Mouse (Mus musculus): ENCODE results near the gene Pecr. TPM values are rescaled to one million over a fixed set of nuclear protein-coding genes. Genes with fewer than 3 reads are reported as not detected.
A peak's percentile ranks its signal among the peaks of the same experiment; 100 is the strongest.
"Not testable (repeated sequence)": the region's sequence is repeated elsewhere in the genome, so short reads cannot be mapped to it uniquely, and the experiment has no call there.

The Pecr gene
- polyA plus RNA-seq, 1 experiment from 2014 or later, result 132 TPM

DNA sequence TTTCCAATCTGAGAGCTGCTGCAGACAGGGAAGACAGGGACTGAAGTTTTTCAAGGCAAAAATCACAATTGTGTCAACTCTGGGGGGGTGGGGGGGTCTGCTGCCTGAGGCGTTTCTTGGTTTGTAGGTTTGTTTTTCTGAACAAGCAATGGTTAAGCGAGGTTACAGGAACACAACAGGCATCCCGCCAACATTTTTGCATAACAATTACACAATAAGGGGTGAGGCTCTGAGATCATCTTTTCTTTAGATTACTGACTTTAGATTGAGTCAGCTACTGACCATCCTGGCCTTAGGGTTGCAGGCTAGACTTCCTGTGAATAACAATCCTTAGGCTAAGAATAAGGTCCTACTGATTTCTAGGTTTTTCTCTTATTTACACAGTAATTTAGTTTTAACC, 55.1 kb downstream of the Pecr start:
- 34% methylated on average over 3 of the region's 3 CpGs for WGBS (ENCODE audit: insufficient replicate concordance)
- Histone ChIP-seq H3K27ac (ENCODE audit: low read depth) (no peak overlapping the region), H3K27me3 (ENCODE audit: insufficient read depth, low read length) (0 out of 2 replicates have a peak, but pooled peaks cover 3% of the 10 kb centered on the region), H3K9ac (replicated peaks) (no peak overlapping the region), H3K36me3 (replicated peaks; ENCODE audit: insufficient read depth, low read length) (no peaks in the 10 kb centered on the region), H3K4me3 (ENCODE audit: low read depth, low read length) (no peak overlapping the region), H3K4me2 (ENCODE audit: low read depth, low read length) (no peak overlapping the region), H3K4me1 (ENCODE audit: insufficient read depth) (peaks cover 3% of the 10 kb centered on the region; the same call in 1 of the 2 replicates), H3K9me3 (ENCODE audit: low read length) (no peaks in the 10 kb centered on the region)
- no peak for ATAC-seq
- TF ChIP-seq CTCF (IDR thresholded peaks at IDR 0.05; ENCODE audit: low read depth), result no peak
- 0 out of 2 replicates have a peak, but pooled peaks have one; percentile 19 for TF ChIP-seq EP300 (IDR thresholded peaks at IDR 0.05; ENCODE audit: low read depth)
- DNase-seq, result peak; percentile 30

DNA sequence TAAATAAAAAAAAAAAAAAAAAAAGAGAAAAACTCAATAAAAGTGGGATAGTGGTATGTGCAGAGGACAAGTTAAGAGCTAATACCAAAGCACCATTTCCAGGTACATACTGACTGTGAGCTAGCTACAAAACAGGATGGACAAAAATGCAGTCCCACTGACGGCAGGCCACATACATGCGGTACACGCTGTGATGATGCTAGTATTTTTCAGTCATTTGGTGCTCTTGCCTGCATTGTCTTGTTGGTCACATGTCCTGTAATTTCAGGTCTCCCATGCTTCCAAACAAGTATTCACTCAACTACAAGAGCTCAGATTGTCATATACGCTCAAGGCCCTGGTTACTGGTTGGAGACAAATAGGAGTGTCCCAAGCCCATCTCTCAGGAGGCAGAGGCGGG, 56.6 kb downstream of the Pecr start:
- TF ChIP-seq CTCF (IDR thresholded peaks at IDR 0.05; ENCODE audit: low read depth) (no peak), EP300 (IDR thresholded peaks at IDR 0.05; ENCODE audit: low read depth) (no peak)
- WGBS (ENCODE audit: insufficient replicate concordance), result 76% methylated on average over 5 of the region's 5 CpGs
- no peak for DNase-seq
- Histone ChIP-seq H3K27ac (ENCODE audit: low read depth) (no peak overlapping the region), H3K9ac (replicated peaks) (no peak overlapping the region), H3K4me1 (ENCODE audit: insufficient read depth) (peaks cover 3% of the 10 kb centered on the region; the same call in 1 of the 2 replicates), H3K9me3 (ENCODE audit: low read length) (no peaks in the 10 kb centered on the region), H3K36me3 (replicated peaks; ENCODE audit: insufficient read depth, low read length) (no peaks in the 10 kb centered on the region), H3K4me2 (ENCODE audit: low read depth, low read length) (no peak overlapping the region), H3K27me3 (ENCODE audit: insufficient read depth, low read length) (0 out of 2 replicates have a peak, but pooled peaks cover 5% of the 10 kb centered on the region), H3K4me3 (ENCODE audit: low read depth, low read length) (no peak overlapping the region)
- no peak for ATAC-seq

- H3K9me3 ChIP-seq (ENCODE audit: low read length), result no peaks in the 10 kb centered on the region
- H3K4me3 ChIP-seq (ENCODE audit: low read depth, low read length), result no peak overlapping the region
- no peak overlapping the region; the same call in 1 of the 2 replicates for H3K27ac ChIP-seq (ENCODE audit: low read depth)
- 0 out of 2 replicates have a peak, but pooled peaks cover 5% of the 10 kb centered on the region for H3K27me3 ChIP-seq (ENCODE audit: insufficient read depth, low read length)
- ATAC-seq, result no peak
- TF ChIP-seq EP300 (IDR thresholded peaks at IDR 0.05; ENCODE audit: low read depth), result no peak
- no peak for TF ChIP-seq CTCF (IDR thresholded peaks at IDR 0.05; ENCODE audit: low read depth)
- WGBS (ENCODE audit: insufficient replicate concordance), result 36% methylated on average over 4 of the region's 4 CpGs
- no peak overlapping the region for H3K4me2 ChIP-seq (ENCODE audit: low read depth, low read length)
- DNase-seq, result no peak
- H3K9ac ChIP-seq (replicated peaks), result no peak overlapping the region
- H3K36me3 ChIP-seq (replicated peaks; ENCODE audit: insufficient read depth, low read length), result no peaks in the 10 kb centered on the region
- peaks cover 3% of the 10 kb centered on the region; the same call in 1 of the 2 replicates for H3K4me1 ChIP-seq (ENCODE audit: insufficient read depth)
Observed at GRCm38 (mm10) chr1:72226887-72227481, 57.1 kb downstream of the Pecr start.

DNA sequence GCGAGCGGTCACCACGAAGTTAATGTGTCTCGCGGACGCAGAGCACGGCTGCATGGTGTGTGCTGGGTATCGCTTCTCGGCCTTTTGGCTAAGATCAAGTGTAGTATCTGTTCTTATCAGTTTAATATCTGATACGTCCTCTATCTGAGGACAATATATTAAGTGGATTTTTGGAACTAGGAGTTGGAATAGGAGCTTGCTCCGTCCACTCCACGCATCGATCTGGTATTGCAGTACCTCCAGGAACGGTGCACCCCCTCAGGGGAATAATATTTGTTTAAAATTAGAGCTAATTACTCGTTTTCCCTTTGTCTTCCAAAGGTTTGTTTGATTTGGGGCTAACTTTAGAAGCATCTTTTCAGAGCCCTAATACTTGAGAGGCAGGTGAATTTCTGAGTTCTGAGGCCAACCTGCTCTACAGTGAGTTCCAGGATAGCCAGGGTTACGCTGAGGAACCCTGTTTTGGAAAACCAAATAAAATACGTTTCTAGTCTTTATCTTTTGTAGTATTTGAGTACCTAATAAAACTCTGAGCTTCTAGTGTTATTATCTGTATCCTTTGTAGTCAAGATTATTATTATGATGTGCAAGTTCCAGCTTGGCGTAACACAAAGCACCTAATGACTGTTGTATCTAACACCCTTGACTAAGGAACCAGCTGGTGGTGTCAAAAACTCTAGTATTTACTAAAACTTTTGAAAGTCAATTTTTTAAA, 57.8 kb downstream of the Pecr start:
- H3K27me3 ChIP-seq (ENCODE audit: insufficient read depth, low read length), result 0 out of 2 replicates have a peak, but pooled peaks cover 5% of the 10 kb centered on the region
- peaks cover 3% of the 10 kb centered on the region; the same call in 1 of the 2 replicates for H3K4me1 ChIP-seq (ENCODE audit: insufficient read depth)
- peak overlapping the region; percentile 75 for H3K27ac ChIP-seq (ENCODE audit: low read depth)
- peak; percentile 54 for DNase-seq
- 1% methylated on average over 9 of the region's 18 CpGs for WGBS (ENCODE audit: insufficient replicate concordance)
- peak overlapping the region; percentile 56; the same call in 1 of the 2 replicates for H3K4me3 ChIP-seq (ENCODE audit: low read depth, low read length)
- ATAC-seq, result peak; percentile 84
- TF ChIP-seq CTCF (IDR thresholded peaks at IDR 0.05; ENCODE audit: low read depth) (no peak), EP300 (IDR thresholded peaks at IDR 0.05; ENCODE audit: low read depth) (0 out of 2 replicates have a peak, but pooled peaks have one; percentile 16)
- no peaks in the 10 kb centered on the region for H3K9me3 ChIP-seq (ENCODE audit: low read length)
- H3K4me2 ChIP-seq (ENCODE audit: low read depth, low read length), result peak overlapping the region; percentile 87; the same call in 1 of the 2 replicates
- no peak overlapping the region; the same call in 1 of the 2 replicates for H3K9ac ChIP-seq (replicated peaks)
- no peaks in the 10 kb centered on the region for H3K36me3 ChIP-seq (replicated peaks; ENCODE audit: insufficient read depth, low read length)

DNA sequence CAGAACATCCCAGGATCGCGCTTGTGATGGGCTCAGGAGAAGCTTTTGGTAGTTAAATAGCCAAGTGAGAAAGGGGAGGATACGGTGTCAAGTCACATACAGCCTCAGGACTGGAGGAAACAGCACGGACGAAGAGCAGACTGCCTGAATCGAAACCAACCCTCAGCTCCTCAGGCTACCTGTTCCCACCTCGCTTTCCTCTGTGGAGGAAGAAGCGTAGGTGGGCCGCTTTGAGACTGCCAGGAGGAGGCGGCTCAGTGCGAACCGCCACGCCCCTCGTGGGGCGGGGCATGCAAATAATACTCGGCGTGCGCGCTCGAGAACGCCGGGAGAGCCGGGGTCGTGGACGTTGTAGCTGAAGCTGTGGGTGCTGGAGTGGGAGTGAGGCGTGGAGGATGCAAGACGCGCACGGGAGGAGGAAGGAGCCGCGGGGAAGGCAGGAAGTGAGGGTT, 58.4 kb downstream of the Pecr start:
- H3K27ac ChIP-seq (ENCODE audit: low read depth), result peak overlapping the region; percentile 75
- WGBS (ENCODE audit: insufficient replicate concordance), result under 1% methylated on average over 24 of the region's 31 CpGs

DNA sequence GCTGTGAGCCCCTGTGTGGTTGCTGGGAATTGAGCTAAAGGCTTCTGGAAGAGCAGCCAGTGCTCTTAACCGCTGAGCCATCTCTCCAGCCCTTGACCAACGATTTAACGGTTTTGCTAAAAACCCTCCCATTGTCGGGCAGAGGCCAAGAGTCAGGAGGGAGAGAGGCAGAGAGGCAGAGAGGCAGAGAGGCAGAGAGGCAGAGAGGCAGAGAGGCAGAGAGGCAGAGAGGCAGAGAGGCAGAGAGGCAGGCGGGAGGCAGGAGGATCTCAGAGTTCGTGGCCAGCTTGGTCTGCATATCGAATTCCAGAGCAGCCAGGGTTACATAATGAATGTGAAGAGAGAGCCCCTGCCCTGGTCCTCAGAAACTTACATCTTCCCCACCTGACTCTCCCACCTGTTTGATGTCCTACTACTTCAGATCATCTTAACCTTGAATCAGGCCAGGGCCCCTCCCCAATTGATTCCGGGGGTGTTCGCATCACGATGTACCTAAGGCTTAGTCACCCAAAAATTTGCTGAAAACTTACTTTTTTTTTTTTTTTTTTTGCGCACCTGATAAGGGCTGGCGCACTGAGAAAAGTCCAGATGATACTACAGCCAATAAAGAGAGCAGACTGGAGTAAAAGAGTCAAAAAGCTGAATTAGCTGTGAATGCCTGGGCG, 58.9 kb downstream of the Pecr start:
- peaks cover 2% of the 10 kb centered on the region; the same call in 1 of the 2 replicates for H3K4me1 ChIP-seq (ENCODE audit: insufficient read depth)
- H3K9me3 ChIP-seq (ENCODE audit: low read length), result no peaks in the 10 kb centered on the region
- ATAC-seq (no peak), DNase-seq (no peak)
- H3K4me3 ChIP-seq (ENCODE audit: low read depth, low read length), result peak overlapping the region; percentile 56
- 0 out of 2 replicates have a peak, but pooled peaks cover 5% of the 10 kb centered on the region for H3K27me3 ChIP-seq (ENCODE audit: insufficient read depth, low read length)
- 17% methylated on average over 13 of the region's 13 CpGs for WGBS (ENCODE audit: insufficient replicate concordance)
- H3K27ac ChIP-seq (ENCODE audit: low read depth), result no peak overlapping the region
- H3K9ac ChIP-seq (replicated peaks), result peak overlapping the region; percentile 59
- no peak for TF ChIP-seq CTCF (IDR thresholded peaks at IDR 0.05; ENCODE audit: low read depth)
- no peak for TF ChIP-seq EP300 (IDR thresholded peaks at IDR 0.05; ENCODE audit: low read depth)
- H3K36me3 ChIP-seq (replicated peaks; ENCODE audit: insufficient read depth, low read length), result no peaks in the 10 kb centered on the region
- peak overlapping the region; percentile 87 for H3K4me2 ChIP-seq (ENCODE audit: low read depth, low read length)

More for the DNA sequence above, 58.4 kb downstream of the Pecr start:
- ATAC-seq (peak; percentile 82), DNase-seq (peak; percentile 86)
- H3K27me3 ChIP-seq (ENCODE audit: insufficient read depth, low read length); H3K36me3 ChIP-seq (replicated peaks; ENCODE audit: insufficient read depth, low read length); H3K9me3 ChIP-seq (ENCODE audit: low read length); H3K4me1 ChIP-seq (ENCODE audit: insufficient read depth): not testable (repeated sequence)
- Histone ChIP-seq H3K4me3 (ENCODE audit: low read depth, low read length) (peak overlapping the region; percentile 56), H3K4me2 (ENCODE audit: low read depth, low read length) (peak overlapping the region; percentile 87), H3K9ac (replicated peaks) (peak overlapping the region; percentile 59)

Measured in liver, postnatal 0 days (tissue).